ENCODE assay signal across 18 mouse cellular contexts in genomic region chr5:147354161-147354780, GRCm38 (mm10). TPM values are rescaled to one million over a fixed set of nuclear protein-coding genes. Genes with fewer than 3 reads are reported as not detected.
DNase-seq lines count a peak whose midpoint lies in the region; ATAC-seq and TF ChIP-seq lines count a peak whose summit lies in the region.
"Had no signal": no experiment of that assay in that cellular context is flagged by ENCODE, and none has a peak within 500 bp of the region (broad histone marks: within the 10 kb centered on the region; RNA-seq: fewer than 3 reads in every experiment).

No protein-coding gene starts in this region.

- H3K36me3 ChIP-seq in hindbrain, postnatal 0 days (ENCODE audit: insufficient read depth, low read length): no peaks in the 10 kb centered on the region
- H3K36me3 ChIP-seq in hindbrain, embryonic 10.5 days: no peaks in the 10 kb centered on the region
- no peaks in the 10 kb centered on the region for H3K36me3 ChIP-seq in lung, postnatal 0 days (ENCODE audit: insufficient read depth, low read length)
- H3K36me3 ChIP-seq: embryonic facial prominence, embryonic 12.5 days; hindbrain, embryonic 15.5 days; limb, embryonic 15.5 days had no signal

- DNase-seq in hindbrain, postnatal 0 days (ENCODE audit: low spot score): no peak
- no peak for DNase-seq in hindbrain, embryonic 10.5 days (ENCODE audit: low spot score)
- DNase-seq in layer of hippocampus, adult 8-10 months (ENCODE audit: low spot score in 2 of 2): peak; percentile 70
- DNase-seq in ovary, postnatal 10 days (ENCODE audit: low spot score): no peak
- DNase-seq in gastrocnemius, postnatal 4 days (ENCODE audit: low spot score in 2 of 2): no peak
- DNase-seq in lung, postnatal 0 days (ENCODE audit: low spot score): no peak
- DNase-seq: adrenal gland, postnatal 14 days; cerebellum, adult 11-12 months; lung, postnatal 14 days had no signal

- no peaks in the 10 kb centered on the region for H3K4me1 ChIP-seq in hindbrain, postnatal 0 days (ENCODE audit: insufficient read depth, low read length)
- no peaks in the 10 kb centered on the region; the same call in 1 of the 2 replicates for H3K4me1 ChIP-seq in hindbrain, embryonic 10.5 days (replicated peaks)
- H3K4me1 ChIP-seq in lung, postnatal 0 days (ENCODE audit: insufficient read depth, low read depth, low read length): no peaks in the 10 kb centered on the region
- H3K4me1 ChIP-seq: embryonic facial prominence, embryonic 12.5 days; hindbrain, embryonic 15.5 days; limb, embryonic 15.5 days had no signal

- no peak overlapping the region for H3K4me3 ChIP-seq in hindbrain, postnatal 0 days (ENCODE audit: low read length)
- H3K4me3 ChIP-seq in hindbrain, embryonic 10.5 days: no peak overlapping the region
- H3K4me3 ChIP-seq in lung, postnatal 0 days (ENCODE audit: low read depth, low read length): no peak overlapping the region
- H3K4me3 ChIP-seq: embryonic facial prominence, embryonic 12.5 days; hindbrain, embryonic 15.5 days; limb, embryonic 15.5 days had no signal

- no peak overlapping the region for H3K27ac ChIP-seq in hindbrain, postnatal 0 days
- H3K27ac ChIP-seq in hindbrain, embryonic 10.5 days: no peak overlapping the region
- H3K27ac ChIP-seq in lung, postnatal 0 days (ENCODE audit: low read length): no peak overlapping the region
- H3K27ac ChIP-seq: embryonic facial prominence, embryonic 12.5 days; hindbrain, embryonic 15.5 days; kidney, postnatal 0 days; limb, embryonic 15.5 days had no signal

- H3K9me3 ChIP-seq in hindbrain, postnatal 0 days (ENCODE audit: low read length): no peaks in the 10 kb centered on the region
- H3K9me3 ChIP-seq in hindbrain, embryonic 10.5 days: no peaks in the 10 kb centered on the region
- H3K9me3 ChIP-seq in lung, postnatal 0 days (ENCODE audit: low read length): no peaks in the 10 kb centered on the region
- H3K9me3 ChIP-seq: embryonic facial prominence, embryonic 12.5 days; hindbrain, embryonic 15.5 days; limb, embryonic 15.5 days had no signal

- 66% methylated on average over 17 of the region's 17 CpGs for WGBS in hindbrain, postnatal 0 days
- 69% methylated on average over 17 of the region's 17 CpGs for WGBS in hindbrain, embryonic 10.5 days
- 59% methylated on average over 17 of the region's 17 CpGs for WGBS in lung, postnatal 0 days

- no peak for ATAC-seq in hindbrain, postnatal 0 days
- peak; percentile 66 for ATAC-seq in common myeloid progenitor, adult 5-6 weeks (replicated peaks; ENCODE audit: low read depth, poor library complexity, severe bottlenecking)
- peak; percentile 65 for ATAC-seq in megakaryocyte progenitor cell, adult 5-6 weeks (replicated peaks; ENCODE audit: poor library complexity)
- no peak for ATAC-seq in lung, postnatal 0 days
- ATAC-seq: Patski had no signal

- no peak overlapping the region for H3K4me2 ChIP-seq in hindbrain, postnatal 0 days (ENCODE audit: low read depth, low read length)
- no peak overlapping the region for H3K4me2 ChIP-seq in lung, postnatal 0 days (replicated peaks; ENCODE audit: low read depth, low read length)
- H3K4me2 ChIP-seq: embryonic facial prominence, embryonic 12.5 days; hindbrain, embryonic 15.5 days; limb, embryonic 15.5 days had no signal

- no peak for TF ChIP-seq EP300 in lung, postnatal 0 days (IDR thresholded peaks at IDR 0.05)

- H3K27me3 ChIP-seq in hindbrain, postnatal 0 days (ENCODE audit: insufficient read depth, low read length): no peaks in the 10 kb centered on the region
- H3K27me3 ChIP-seq in hindbrain, embryonic 10.5 days (ENCODE audit: insufficient read depth, poor library complexity, severe bottlenecking): no peaks in the 10 kb centered on the region
- no peaks in the 10 kb centered on the region for H3K27me3 ChIP-seq in lung, postnatal 0 days (replicated peaks; ENCODE audit: insufficient read depth, low read length)
- H3K27me3 ChIP-seq: embryonic facial prominence, embryonic 12.5 days; hindbrain, embryonic 15.5 days; limb, embryonic 15.5 days; Patski had no signal

- H3K9ac ChIP-seq in hindbrain, postnatal 0 days (replicated peaks; ENCODE audit: low read length): no peak overlapping the region
- no peak overlapping the region for H3K9ac ChIP-seq in lung, postnatal 0 days (replicated peaks; ENCODE audit: low read depth)
- H3K9ac ChIP-seq: embryonic facial prominence, embryonic 12.5 days; hindbrain, embryonic 15.5 days; limb, embryonic 15.5 days had no signal

- TF ChIP-seq CTCF in hindbrain, postnatal 0 days (IDR thresholded peaks at IDR 0.05; ENCODE audit: low read depth): peak; percentile 26
- TF ChIP-seq CTCF in lung, postnatal 0 days (IDR thresholded peaks at IDR 0.05): no peak

RNA-seq across cellular contexts. Expression of gene Urad, which starts 32.0 kb away (rescaled TPM):
- not detected in 2 replicates for total RNA-seq in hindbrain, postnatal 0 days (2014; rRNA removed)
- not detected in 2 replicates for polyA plus RNA-seq in hindbrain, postnatal 0 days (2015; fragmentation: Nextera tagmentation; extraction: Ambion mirVana)
- polyA plus RNA-seq in hindbrain, embryonic 10.5 days (2016; fragmentation: Nextera tagmentation; extraction: Ambion mirVana): not detected in 2 replicates
- not detected in 2 replicates for total RNA-seq in common myeloid progenitor, adult 5-6 weeks (2017)
- total RNA-seq in layer of hippocampus, adult 8-10 months (2022): not detected
- total RNA-seq in megakaryocyte progenitor cell, adult 5-6 weeks (2015): not detected in 2 replicates
- not detected in 2 replicates for total RNA-seq in megakaryocyte progenitor cell, adult 5-6 weeks (2017)
- total RNA-seq in gastrocnemius, postnatal 4 days (2021): not detected
- polyA plus RNA-seq in lung, postnatal 0 days (2015; fragmentation: Nextera tagmentation; extraction: Ambion mirVana): not detected in 2 replicates
- polyA plus RNA-seq: embryonic facial prominence, embryonic 12.5 days; heart, embryonic 14.5 days; hindbrain, embryonic 15.5 days; kidney, postnatal 0 days; limb, embryonic 15.5 days; Patski; stomach, embryonic 16.5 days had no signal

RNA-seq across cellular contexts. Expression of gene Flt3, which starts 46.0 kb away (rescaled TPM):
- total RNA-seq in hindbrain, postnatal 0 days (2014; rRNA removed): 2.4 and 2.5 TPM in 2 replicates
- 2.5 and 2.8 TPM in 2 replicates for polyA plus RNA-seq in hindbrain, postnatal 0 days (2015; fragmentation: Nextera tagmentation; extraction: Ambion mirVana)
- polyA plus RNA-seq in hindbrain, embryonic 10.5 days (2016; fragmentation: Nextera tagmentation; extraction: Ambion mirVana): not detected in 2 replicates
- 100 and 112 TPM in 2 replicates for total RNA-seq in common myeloid progenitor, adult 5-6 weeks (2017)
- total RNA-seq in layer of hippocampus, adult 8-10 months (2022): 10 to 100 TPM in 1 of 4 experiments, 1 to 10 TPM in 3; 8.3 to 11.6 (median 8.8) TPM
- 8.9 and 14.2 TPM in 2 replicates for total RNA-seq in megakaryocyte progenitor cell, adult 5-6 weeks (2015)
- total RNA-seq in megakaryocyte progenitor cell, adult 5-6 weeks (2017): 18.3 and 22.9 TPM in 2 replicates
- total RNA-seq in gastrocnemius, postnatal 4 days (2021): not detected
- polyA plus RNA-seq in lung, postnatal 0 days (2015; fragmentation: Nextera tagmentation; extraction: Ambion mirVana): 0.24 and 0.31 TPM in 2 replicates
- polyA plus RNA-seq: heart, embryonic 14.5 days had no signal

RNA-seq across cellular contexts. Expression of gene Cdx2, which starts 47.2 kb away (rescaled TPM):
- not detected in 2 replicates for total RNA-seq in hindbrain, postnatal 0 days (2014; rRNA removed)
- not detected in 2 replicates for polyA plus RNA-seq in hindbrain, postnatal 0 days (2015; fragmentation: Nextera tagmentation; extraction: Ambion mirVana)
- not detected in 2 replicates for polyA plus RNA-seq in hindbrain, embryonic 10.5 days (2016; fragmentation: Nextera tagmentation; extraction: Ambion mirVana)
- not detected in 2 replicates for total RNA-seq in common myeloid progenitor, adult 5-6 weeks (2017)
- not detected for total RNA-seq in layer of hippocampus, adult 8-10 months (2022)
- total RNA-seq in megakaryocyte progenitor cell, adult 5-6 weeks (2015): not detected in 2 replicates
- not detected in 2 replicates for total RNA-seq in megakaryocyte progenitor cell, adult 5-6 weeks (2017)
- not detected for total RNA-seq in gastrocnemius, postnatal 4 days (2021)
- not detected in 2 replicates for polyA plus RNA-seq in lung, postnatal 0 days (2015; fragmentation: Nextera tagmentation; extraction: Ambion mirVana)
- total RNA-seq: adrenal gland, postnatal 14 days had no signal
- polyA plus RNA-seq: embryonic facial prominence, embryonic 12.5 days; heart, embryonic 14.5 days; hindbrain, embryonic 15.5 days; kidney, postnatal 0 days; limb, embryonic 15.5 days had no signal

Comparison
In these comparisons a context has a peak if more than half of its experiments do, and no peak if none do; other contexts are left out.
1. ATAC-seq: peak in common myeloid progenitor, adult 5-6 weeks (single experiment) and megakaryocyte progenitor cell, adult 5-6 weeks (single experiment); none in hindbrain, postnatal 0 days (single experiment) and lung, postnatal 0 days (single experiment).
2. DNase-seq: peak in layer of hippocampus, adult 8-10 months (2 of 2); none in hindbrain, postnatal 0 days (single experiment), hindbrain, embryonic 10.5 days (single experiment), ovary, postnatal 10 days (single experiment), gastrocnemius, postnatal 4 days (0 of 2) and lung, postnatal 0 days (single experiment).